Mouse (Mus musculus) embryonic fibroblast, embryonic 13.5 days (primary cell): ENCODE data around the gene Fbxo31. TPM values are rescaled to one million over a fixed set of nuclear protein-coding genes. Genes with fewer than 3 reads are reported as not detected.
"Not testable (repeated sequence)": the region's sequence is repeated elsewhere in the genome, so short reads cannot be mapped to it uniquely, and the experiment has no call there.

Experiments used
- H3K27ac ChIP-seq: 2 replicates; pipeline ENCODE4 v1.5.1; 2012; ENCODE audit warnings: low read length, control low read depth, inconsistent platforms; ENCODE audit not compliant: insufficient read depth
- H3K4me1 ChIP-seq: 2 replicates; pipeline ENCODE4 v1.6.1; 2011; ENCODE audit warnings: low read length; ENCODE audit not compliant: control insufficient read depth, insufficient read depth
- H3K4me3 ChIP-seq: 2 replicates; pipeline ENCODE4 v1.5.1; 2011; ENCODE audit warnings: mild to moderate bottlenecking, control low read depth, low read length; ENCODE audit not compliant: insufficient read depth
- CTCF ChIP-seq: IDR thresholded peaks from 2 replicates; pipeline ENCODE4 v1.5.1; 2011; ENCODE audit warnings: mild to moderate bottlenecking, control low read depth, low read length, moderate library complexity, borderline replicate concordance; ENCODE audit not compliant: insufficient read depth
- POLR2A ChIP-seq: IDR thresholded peaks from 2 replicates; pipeline ENCODE4 v1.6.1; 2011; ENCODE audit warnings: low read depth, mild to moderate bottlenecking, control low read depth, low read length, moderate library complexity
- polyA plus RNA-seq: library from polyadenylated mRNA; stranded (reverse); fragments of >200 nt; gene quantifications from 2 replicates; pipeline ENCODE4 v1.2.4, GENCODE M21; 2011; ENCODE audit warnings: low read depth; ENCODE audit not compliant: missing spikeins, insufficient read length

Fbxo31 gene
- polyA plus RNA-seq, 1 experiment = 10.9 TPM

GRCm38 (mm10) chr8:121602411-121602810, 23.8 kb upstream of the Fbxo31 start:
- TF ChIP-seq POLR2A (no peak), CTCF (no peak)
- Histone ChIP-seq H3K4me1 (no peaks in the 10 kb centered on the region), H3K27ac (no peak overlapping the region), H3K4me3 (no peak overlapping the region)

GRCm38 (mm10) chr8:121599842-121600241, 21.2 kb upstream of the Fbxo31 start:
- TF ChIP-seq CTCF = no peak
- no peak for TF ChIP-seq POLR2A
- Histone ChIP-seq H3K27ac (no peak overlapping the region), H3K4me1 (no peaks in the 10 kb centered on the region), H3K4me3 (no peak overlapping the region)

- H3K4me1 ChIP-seq = no peaks in the 10 kb centered on the region
- H3K27ac ChIP-seq = no peak overlapping the region
- H3K4me3 ChIP-seq = no peak overlapping the region
Measured at GRCm38 (mm10) chr8:121598892-121599291, 20.3 kb upstream of the Fbxo31 start.

GRCm38 (mm10) chr8:121598190-121598589, 19.6 kb upstream of the Fbxo31 start:
- Histone ChIP-seq H3K4me3 (no peak overlapping the region), H3K27ac (no peak overlapping the region), H3K4me1 (no peaks in the 10 kb centered on the region)
- TF ChIP-seq POLR2A (no peak), CTCF (no peak)

More at GRCm38 (mm10) chr8:121598892-121599291, 20.3 kb upstream of the Fbxo31 start:
- TF ChIP-seq POLR2A = no peak
- TF ChIP-seq CTCF = peak; percentile 90

GRCm38 (mm10) chr8:121597492-121597891, 18.9 kb upstream of the Fbxo31 start:
- H3K4me3 ChIP-seq, H3K4me1 ChIP-seq, H3K27ac ChIP-seq: not testable (repeated sequence)

GRCm38 (mm10) chr8:121593983-121594382, 15.4 kb upstream of the Fbxo31 start:
- TF ChIP-seq POLR2A (no peak), CTCF (no peak)
- no peak overlapping the region for H3K27ac ChIP-seq
- no peak overlapping the region for H3K4me3 ChIP-seq
- H3K4me1 ChIP-seq = peaks cover 2% of the 10 kb centered on the region; the same call in 1 of the 2 replicates

- TF ChIP-seq CTCF (no peak), POLR2A (no peak)
- Histone ChIP-seq H3K4me1 (peaks cover 2% of the 10 kb centered on the region; the same call in 1 of the 2 replicates), H3K4me3 (no peak overlapping the region), H3K27ac (no peak overlapping the region)
Measured at GRCm38 (mm10) chr8:121593293-121593692, 14.7 kb upstream of the Fbxo31 start.

GRCm38 (mm10) chr8:121591178-121592066, 12.8 kb upstream of the Fbxo31 start:
- TF ChIP-seq POLR2A = 0 out of 2 replicates have a peak, but pooled peaks have one; percentile 23
- TF ChIP-seq CTCF = no peak
- no peak overlapping the region for H3K27ac ChIP-seq
- H3K4me3 ChIP-seq = peak overlapping the region; percentile 82
- peaks cover 2% of the 10 kb centered on the region; the same call in 1 of the 2 replicates for H3K4me1 ChIP-seq

GRCm38 (mm10) chr8:121590203-121591177, 11.9 kb upstream of the Fbxo31 start, which contains the start of gene Map1lc3b:
Map1lc3b (plus strand) TSS chr8:121590361.
- peaks cover 2% of the 10 kb centered on the region; the same call in 1 of the 2 replicates for H3K4me1 ChIP-seq
- TF ChIP-seq CTCF (no peak), POLR2A (peak; percentile 87)
- H3K27ac ChIP-seq = no peak within 1 kb of the TSS
- peak within 1 kb of the TSS; percentile 82 for H3K4me3 ChIP-seq

- no peak overlapping the region for H3K4me3 ChIP-seq
- H3K4me1 ChIP-seq = peaks cover 2% of the 10 kb centered on the region; the same call in 1 of the 2 replicates
- H3K27ac ChIP-seq = no peak overlapping the region
- no peak for TF ChIP-seq CTCF
- no peak for TF ChIP-seq POLR2A
Measured at GRCm38 (mm10) chr8:121589205-121589726, 10.7 kb upstream of the Fbxo31 start.
